Mouse (Mus musculus) heart, embryonic 10.5 days (tissue): ENCODE measurements around the gene Rims4. TPM values are rescaled to one million over a fixed set of nuclear protein-coding genes. Genes with fewer than 3 reads are reported as not detected.

Experiments
- DNase-seq: peaks from one replicate; pipeline ENCODE4 v3.0.0-alpha.2; 2017; ENCODE audit warnings: low spot score
- H3K27ac ChIP-seq: fragments of 300-500 bp; sonication (generic); 2 replicates; pipeline ENCODE4 v1.5.1; 2016; ENCODE audit warnings: mild to moderate bottlenecking
- H3K27me3 ChIP-seq: fragments of 300-500 bp; sonication (generic); 2 replicates; pipeline ENCODE4 v1.6.1; 2016; ENCODE audit warnings: mild to moderate bottlenecking; ENCODE audit not compliant: poor library complexity, insufficient read depth, severe bottlenecking
- H3K36me3 ChIP-seq: fragments of 300-500 bp; sonication (generic); 2 replicates; pipeline ENCODE4 v1.6.1; 2016; ENCODE audit warnings: mild to moderate bottlenecking, moderate library complexity
- H3K4me1 ChIP-seq: fragments of 300-500 bp; sonication (generic); 2 replicates; pipeline ENCODE4 v1.6.1; 2016; ENCODE audit warnings: mild to moderate bottlenecking
- H3K4me3 ChIP-seq: fragments of 300-500 bp; sonication (generic); 2 replicates; pipeline ENCODE4 v1.5.1; 2016; ENCODE audit warnings: mild to moderate bottlenecking, moderate library complexity
- H3K9me3 ChIP-seq: fragments of 300-500 bp; sonication (generic); 2 replicates; pipeline ENCODE4 v1.6.1; 2016; ENCODE audit warnings: mild to moderate bottlenecking, moderate library complexity
- WGBS: fragments of 180-500 bp; shearing (Covaris S2); methylation state at CpG from one replicate; pipeline ENCODE4 v1.1.7; 2016; 5-methylcytosine and 5-hydroxymethylcytosine counted together
- polyA plus RNA-seq: library from polyadenylated mRNA; unstranded; fragments of >200 nt; fragmentation: Nextera tagmentation; extraction: Ambion mirVana; gene quantifications from 2 replicates; pipeline ENCODE4 v1.2.1, GENCODE M21; 2016

Gene Rims4
- polyA plus RNA-seq, result 0.30 and 0.42 TPM in 2 replicates

- 3% methylated on average over 94 of the region's 115 CpGs for WGBS
- H3K4me1 ChIP-seq, result peaks cover 11% of the 10 kb centered on the region
- peak within 1 kb of the TSS; percentile 64 for H3K27ac ChIP-seq
- H3K27me3 ChIP-seq, result peaks cover 87% of the 10 kb centered on the region
- H3K36me3 ChIP-seq, result no peaks in the 10 kb centered on the region
- no peak for DNase-seq
- no peaks in the 10 kb centered on the region for H3K9me3 ChIP-seq
- peak within 1 kb of the TSS; percentile 73 for H3K4me3 ChIP-seq
Observed at GRCm38 (mm10) chr2:163918317-163919258, at the start of gene Rims4. Gene Rims4, minus strand, starts transcription at chr2:163918683.

- peaks cover 21% of the 10 kb centered on the region; the same call in 1 of the 2 replicates for H3K27me3 ChIP-seq
- no peak overlapping the region for H3K27ac ChIP-seq
- H3K36me3 ChIP-seq, result no peaks in the 10 kb centered on the region
- DNase-seq, result no peak
- H3K4me3 ChIP-seq, result no peak overlapping the region
- WGBS, result 75% methylated on average over 7 of the region's 7 CpGs
- no peaks in the 10 kb centered on the region for H3K4me1 ChIP-seq
- H3K9me3 ChIP-seq, result no peaks in the 10 kb centered on the region
Observed at GRCm38 (mm10) chr2:163965706-163966105, 47.2 kb upstream of the Rims4 start.

GRCm38 (mm10) chr2:163964606-163965560 is 46.4 kb upstream of the Rims4 start:
- H3K27ac ChIP-seq, result no peak overlapping the region

GRCm38 (mm10) chr2:163953622-163954310 is 35.3 kb upstream of the Rims4 start:
- DNase-seq, result peak; percentile 66
- H3K27ac ChIP-seq, result no peak overlapping the region
- peaks cover 10% of the 10 kb centered on the region; the same call in 1 of the 2 replicates for H3K27me3 ChIP-seq
- no peaks in the 10 kb centered on the region for H3K36me3 ChIP-seq
- WGBS, result 79% methylated on average over 7 of the region's 7 CpGs
- no peaks in the 10 kb centered on the region for H3K4me1 ChIP-seq
- H3K4me3 ChIP-seq, result no peak overlapping the region
- H3K9me3 ChIP-seq, result no peaks in the 10 kb centered on the region

More at GRCm38 (mm10) chr2:163964606-163965560, 46.4 kb upstream of the Rims4 start:
- 65% methylated on average over 19 of the region's 19 CpGs for WGBS
- Histone ChIP-seq H3K4me1 (no peaks in the 10 kb centered on the region), H3K9me3 (no peaks in the 10 kb centered on the region), H3K27me3 (peaks cover 21% of the 10 kb centered on the region; the same call in 1 of the 2 replicates), H3K4me3 (no peak overlapping the region), H3K36me3 (no peaks in the 10 kb centered on the region)
- DNase-seq, result no peak

- no peak for DNase-seq
- WGBS, result 17% methylated on average over 4 of the region's 4 CpGs
Observed at GRCm38 (mm10) chr2:163951770-163952169, 33.3 kb upstream of the Rims4 start.

GRCm38 (mm10) chr2:163947976-163948375 is 29.5 kb upstream of the Rims4 start:
- DNase-seq, result no peak
- no peak overlapping the region for H3K4me3 ChIP-seq
- H3K4me1 ChIP-seq, result 0 out of 2 replicates have a peak, but pooled peaks cover 7% of the 10 kb centered on the region
- 67% methylated on average over 7 of the region's 7 CpGs for WGBS
- H3K27me3 ChIP-seq, result peaks cover 14% of the 10 kb centered on the region
- H3K9me3 ChIP-seq, result no peaks in the 10 kb centered on the region
- H3K27ac ChIP-seq, result no peak overlapping the region
- no peaks in the 10 kb centered on the region for H3K36me3 ChIP-seq

More at GRCm38 (mm10) chr2:163951770-163952169, 33.3 kb upstream of the Rims4 start:
- Histone ChIP-seq H3K4me3 (no peak overlapping the region), H3K27me3 (peaks cover 14% of the 10 kb centered on the region), H3K36me3 (no peaks in the 10 kb centered on the region), H3K27ac (no peak overlapping the region), H3K4me1 (no peaks in the 10 kb centered on the region), H3K9me3 (no peaks in the 10 kb centered on the region)

- no peak for DNase-seq
Observed at GRCm38 (mm10) chr2:163946221-163946620, 27.7 kb upstream of the Rims4 start.

GRCm38 (mm10) chr2:163944511-163944910 is 26.0 kb upstream of the Rims4 start:
- WGBS, result 77% methylated on average over 8 of the region's 8 CpGs
- Histone ChIP-seq H3K9me3 (no peaks in the 10 kb centered on the region), H3K4me1 (peaks cover 12% of the 10 kb centered on the region; the same call in 1 of the 2 replicates), H3K4me3 (no peak overlapping the region), H3K36me3 (no peaks in the 10 kb centered on the region), H3K27ac (no peak overlapping the region), H3K27me3 (peaks cover 9% of the 10 kb centered on the region; the same call in 1 of the 2 replicates)
- DNase-seq, result no peak

More at GRCm38 (mm10) chr2:163946221-163946620, 27.7 kb upstream of the Rims4 start:
- WGBS, result 64% methylated on average over 15 of the region's 15 CpGs
- H3K4me1 ChIP-seq, result 0 out of 2 replicates have a peak, but pooled peaks cover 7% of the 10 kb centered on the region
- H3K36me3 ChIP-seq, result no peaks in the 10 kb centered on the region
- no peak overlapping the region for H3K27ac ChIP-seq
- H3K27me3 ChIP-seq, result peaks cover 14% of the 10 kb centered on the region; the same call in 1 of the 2 replicates
- no peaks in the 10 kb centered on the region for H3K9me3 ChIP-seq
- no peak overlapping the region for H3K4me3 ChIP-seq

GRCm38 (mm10) chr2:163943056-163943455 is 24.6 kb upstream of the Rims4 start:
- H3K27me3 ChIP-seq, result 0 out of 2 replicates have a peak, but pooled peaks cover 4% of the 10 kb centered on the region
- WGBS, result 42% methylated on average over 6 of the region's 6 CpGs
- no peak overlapping the region for H3K4me3 ChIP-seq
- H3K4me1 ChIP-seq, result peaks cover 13% of the 10 kb centered on the region; the same call in 1 of the 2 replicates
- H3K9me3 ChIP-seq, result no peaks in the 10 kb centered on the region
- no peaks in the 10 kb centered on the region for H3K36me3 ChIP-seq
- no peak for DNase-seq
- no peak overlapping the region for H3K27ac ChIP-seq

GRCm38 (mm10) chr2:163939522-163939921 is 21.0 kb upstream of the Rims4 start:
- Histone ChIP-seq H3K4me3 (peak overlapping the region; percentile 30), H3K27me3 (peaks cover 3% of the 10 kb centered on the region; the same call in 1 of the 2 replicates), H3K4me1 (peaks cover 13% of the 10 kb centered on the region; the same call in 1 of the 2 replicates), H3K36me3 (no peaks in the 10 kb centered on the region), H3K9me3 (no peaks in the 10 kb centered on the region), H3K27ac (0 out of 2 replicates have a peak overlapping the region, but pooled peaks have one; percentile 1)
- WGBS, result 36% methylated on average over 8 of the region's 8 CpGs
- DNase-seq, result no peak

- WGBS, result 38% methylated on average over 7 of the region's 7 CpGs
- Histone ChIP-seq H3K27me3 (peaks cover 11% of the 10 kb centered on the region), H3K27ac (no peak overlapping the region), H3K9me3 (no peaks in the 10 kb centered on the region), H3K4me3 (no peak overlapping the region), H3K36me3 (no peaks in the 10 kb centered on the region), H3K4me1 (peaks cover 2% of the 10 kb centered on the region)
- DNase-seq, result no peak
Observed at GRCm38 (mm10) chr2:163932151-163932550, 13.7 kb upstream of the Rims4 start.
